Mouse (Mus musculus) activated CD4-positive, CD25-positive, alpha-beta regulatory T cell (primary cell): Measurements from ENCODE around the gene D630036H23Rik. TPM values are rescaled to one million over a fixed set of nuclear protein-coding genes. Genes with fewer than 3 reads are reported as not detected.

ENCODE experiments used
- polyA plus RNA-seq, 2 experiments: library from polyadenylated mRNA; unstranded; fragments of 100-300 nt; shearing (Covaris generic); gene quantifications; one replicate each; pipeline ENCODE4 v1.2.1; 2017

The D630036H23Rik gene
- 1 to 10 TPM in 1 of 2 experiments, not detected in 1; 1.3 TPM for polyA plus RNA-seq

DNA sequence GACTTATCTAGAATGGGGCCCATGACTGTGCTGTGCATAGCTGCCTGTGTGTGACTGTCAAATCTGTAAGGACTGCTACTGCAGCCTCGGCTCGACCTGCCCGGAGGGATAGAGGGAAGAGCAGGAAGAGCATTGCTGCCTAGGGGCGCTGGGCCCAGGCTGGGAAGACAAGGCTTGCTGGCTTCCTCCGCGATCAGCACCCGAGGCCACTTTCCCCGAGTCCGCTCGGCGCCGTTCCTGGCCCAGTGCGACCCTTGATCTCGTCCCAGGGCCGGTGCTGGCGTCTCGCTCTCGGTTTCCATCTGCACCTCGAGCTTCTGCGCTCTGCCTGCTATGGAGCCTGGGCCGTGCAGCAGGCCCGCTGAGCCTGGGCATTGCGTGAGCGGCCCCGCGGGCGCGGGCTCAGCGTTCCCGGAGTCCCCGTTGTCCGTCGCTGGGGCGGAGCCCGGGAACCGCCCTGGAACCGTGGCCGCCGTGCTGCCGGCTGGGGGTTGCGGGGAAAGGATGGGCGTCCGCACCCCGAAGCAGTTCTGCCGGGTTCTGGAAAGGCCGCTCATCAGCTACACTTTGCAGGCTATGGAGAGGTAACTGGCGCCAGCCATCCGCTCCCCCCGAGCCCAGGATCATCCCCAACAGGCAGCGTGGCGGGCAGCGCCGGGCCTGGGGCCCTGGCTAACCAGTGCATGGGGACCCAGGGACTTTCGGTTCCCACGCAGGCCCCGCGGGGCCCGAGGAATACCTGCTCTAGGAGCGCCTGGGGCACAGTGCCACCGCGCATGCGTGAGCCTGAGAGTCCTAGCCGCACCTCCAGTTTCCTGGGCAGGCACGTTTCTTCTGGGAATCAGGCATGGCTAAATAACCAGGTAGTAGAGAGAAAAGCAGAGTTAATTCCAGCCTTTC is at the start of gene D630036H23Rik, which contains the start of gene Ispd:
Gene D630036H23Rik (minus strand): TSS at position 741 of the 900 bp plus-strand sequence.
Gene Ispd (plus strand): TSS at position 10 of the 900 bp plus-strand sequence.

Other genes with a start within 250 kb of the D630036H23Rik start
- 10 to 100 TPM; 37.8 to 54.4 TPM for gene Ankmy2, start 225.1 kb downstream of the D630036H23Rik start, polyA plus RNA-seq
- gene Bzw2, start 224.1 kb downstream of the D630036H23Rik start, polyA plus RNA-seq: 100 to 1,000 TPM; 124 to 200 TPM
- gene Lrrc72, start 128.8 kb downstream of the D630036H23Rik start, polyA plus RNA-seq: not detected
- 1 to 10 TPM in 1 of 2 experiments, under 1 TPM in 1; 0.30 to 8.1 TPM for gene Sostdc1, start 68.0 kb downstream of the D630036H23Rik start, polyA plus RNA-seq
- 1 to 10 TPM; 1.0 to 2.8 TPM for gene Ispd, start 731 bp downstream of the D630036H23Rik start, polyA plus RNA-seq